Mouse (Mus musculus) ES-Bruce4 (cell line): ENCODE measurements around the gene Gsdma3.

Experiments used
- CTCF ChIP-seq: IDR thresholded peaks from one replicate; pipeline ENCODE4 v1.8.1; 2011; ENCODE audit warnings: low read depth, low read length
- POLR2A ChIP-seq: IDR thresholded peaks from one replicate; pipeline ENCODE4 v1.8.1; 2011; ENCODE audit warnings: low read length; ENCODE audit not compliant: insufficient read depth

GRCm38 (mm10) chr11:98583265-98583552, 43.0 kb upstream of the Gsdma3 start:
- TF ChIP-seq CTCF (no peak), POLR2A (no peak)
